Mouse (Mus musculus) adipocyte (in vitro differentiated cells): ENCODE measurements at regions not wholly inside any gene's neighbourhood (a gene's known extent, or its start where the extent isn't known, plus 50 kb on each side); places are given as distances from the start of the nearest gene placed in this dataset.

Experiments
- DNase-seq: peaks from one replicate; pipeline ENCODE4 v3.0.0-alpha.2; 2016; ENCODE audit warnings: low spot score

DNA sequence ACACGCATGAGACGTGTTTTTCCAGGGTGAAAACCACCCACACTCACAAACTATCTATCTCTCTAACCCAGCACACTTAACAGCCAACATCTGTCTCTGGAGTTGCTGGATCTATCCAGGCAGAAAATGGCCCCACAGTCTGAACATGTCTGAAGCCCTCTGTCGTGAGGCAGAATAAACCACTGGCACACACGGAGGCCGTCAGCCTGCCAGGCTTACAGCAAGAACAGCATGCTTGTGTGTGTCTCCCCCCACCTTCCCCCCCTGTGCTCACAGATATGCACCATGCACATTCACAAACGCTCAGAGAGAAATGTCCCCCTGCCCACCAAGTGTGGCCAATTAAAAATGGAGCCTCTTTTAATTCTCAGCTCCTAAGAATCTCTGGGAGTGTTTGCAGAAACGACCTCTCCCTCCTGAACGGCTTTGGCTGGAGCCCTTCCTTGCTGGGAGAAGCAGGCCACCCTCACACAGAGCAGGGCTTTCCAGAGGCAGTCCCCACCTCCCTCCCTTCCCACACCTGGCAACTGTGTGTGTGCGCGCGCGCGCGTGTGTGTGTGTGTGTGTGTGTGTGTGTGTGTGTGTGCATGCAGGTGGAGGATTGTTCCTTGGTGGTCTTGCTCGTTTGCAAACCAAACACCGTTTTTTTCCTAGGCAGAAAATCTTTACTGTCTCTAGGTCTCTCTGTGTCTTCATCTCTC lies 88.7 kb downstream of the Edn3 start:
- no peak for DNase-seq

DNA sequence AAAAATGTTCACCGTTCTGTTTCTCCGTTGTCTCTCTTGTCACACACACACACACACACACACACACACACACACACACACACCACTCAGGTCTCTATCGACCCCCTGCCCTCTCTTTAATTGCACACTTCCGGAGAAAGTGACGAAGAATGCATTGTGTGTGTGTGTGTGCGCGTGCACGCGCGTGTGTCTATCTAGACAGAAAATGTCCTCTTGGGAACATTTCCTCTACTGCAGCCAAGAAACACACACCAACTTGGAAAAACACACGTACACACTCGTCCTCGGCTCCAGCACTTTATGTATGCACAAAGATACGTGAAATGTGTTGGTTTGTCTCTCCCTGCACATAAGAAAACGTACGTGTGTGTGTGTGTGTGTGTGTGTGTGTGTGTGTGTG lies 90.4 kb downstream of the Edn3 start:
- no peak for DNase-seq

DNA sequence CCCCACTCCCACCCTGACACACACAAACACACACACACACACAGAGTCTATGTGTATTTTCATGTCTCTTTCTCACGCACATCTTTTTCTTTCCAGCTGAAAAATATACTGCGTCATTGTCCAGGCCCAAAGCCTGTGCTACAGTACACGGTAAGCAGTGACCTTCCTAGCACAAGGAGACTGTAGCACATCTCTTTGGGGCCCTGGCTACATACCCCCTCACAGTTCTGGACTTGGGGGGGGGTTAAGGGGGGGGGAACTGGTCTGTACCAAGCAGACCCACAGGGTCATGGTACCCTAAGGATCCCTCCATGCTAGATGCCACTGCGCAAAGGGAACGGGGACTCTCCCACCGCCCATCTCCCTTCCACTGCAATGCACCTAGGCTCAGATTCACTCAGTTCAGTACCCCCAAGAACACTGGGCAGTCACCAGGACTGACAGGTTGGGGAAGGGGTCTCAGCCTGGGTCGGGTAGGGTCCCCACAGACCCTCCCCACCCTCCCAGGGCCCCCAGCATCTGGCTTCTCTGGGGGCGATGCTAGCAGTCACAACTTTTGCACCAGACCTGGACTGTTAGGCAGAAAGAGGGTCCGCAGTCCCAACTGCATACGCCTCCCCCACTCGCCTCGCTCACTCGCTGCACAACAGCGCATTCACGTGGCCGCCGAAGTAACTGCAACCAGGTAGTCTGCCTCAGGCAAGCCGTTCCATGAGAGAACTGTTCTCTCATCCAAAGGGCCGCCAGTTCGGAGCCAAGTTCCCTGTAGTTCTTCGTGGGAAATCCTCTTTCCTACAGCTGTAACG lies 91.3 kb downstream of the Edn3 start:
- no peak for DNase-seq

DNA sequence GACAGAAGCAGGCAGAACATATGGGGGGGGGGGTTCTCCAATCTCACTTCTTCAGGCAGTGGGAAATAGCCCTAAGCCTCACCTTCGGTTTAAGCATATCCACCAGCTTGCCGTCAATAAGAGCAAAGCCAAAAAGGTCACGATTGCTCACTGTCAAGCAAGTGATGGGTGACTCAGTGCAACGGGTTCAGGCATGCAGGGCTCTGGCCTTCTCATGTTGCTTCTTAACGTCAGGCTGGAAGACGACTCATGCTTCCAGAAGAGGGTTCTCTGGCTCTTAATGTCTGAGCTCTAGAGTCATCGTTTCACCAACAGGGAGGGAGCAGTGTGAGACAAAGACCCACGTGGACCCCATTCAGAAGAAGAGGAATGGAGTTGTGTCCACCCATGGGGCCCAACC lies 93.4 kb downstream of the Edn3 start:
- DNase-seq = no peak

DNA sequence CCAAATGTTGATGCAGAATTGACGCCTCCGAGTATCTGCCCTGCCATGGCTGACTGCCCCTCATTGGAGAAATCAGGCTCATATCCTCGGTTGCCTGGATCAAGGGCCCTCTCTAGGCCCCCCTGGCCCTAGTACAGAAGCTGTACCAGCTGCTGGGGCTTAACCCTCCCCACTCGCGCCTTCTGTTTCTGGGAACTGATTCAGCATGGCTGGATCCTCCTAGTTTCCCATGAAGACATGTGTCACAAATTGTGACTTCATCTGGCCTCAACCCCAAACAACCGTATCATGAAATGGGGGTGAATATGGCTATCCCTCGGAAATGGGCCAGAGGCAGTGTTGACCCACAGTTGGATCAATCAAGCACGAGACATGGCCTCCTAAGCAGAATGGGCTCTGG lies 95.1 kb downstream of the Edn3 start:
- no peak for DNase-seq

DNA sequence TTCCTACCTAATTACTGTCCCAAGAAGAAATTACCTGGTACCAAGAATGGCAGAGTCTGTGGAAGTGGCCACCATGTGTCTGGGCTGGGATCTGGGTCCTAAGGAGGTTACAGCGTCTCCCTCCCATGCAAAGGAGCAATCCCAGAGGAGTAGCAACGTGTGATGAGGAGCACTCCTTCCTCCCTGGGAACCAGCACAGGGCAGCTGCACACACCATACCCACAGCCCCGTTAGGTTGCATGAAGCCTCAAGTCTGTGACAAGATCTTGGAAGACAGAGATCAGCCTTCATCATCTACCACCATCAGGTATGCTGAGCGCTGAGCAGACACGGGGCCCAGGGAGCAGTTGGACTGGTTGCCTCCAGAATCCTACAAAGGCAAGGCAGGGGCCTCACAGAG lies 95.7 kb downstream of the Edn3 start:
- DNase-seq = no peak

DNA sequence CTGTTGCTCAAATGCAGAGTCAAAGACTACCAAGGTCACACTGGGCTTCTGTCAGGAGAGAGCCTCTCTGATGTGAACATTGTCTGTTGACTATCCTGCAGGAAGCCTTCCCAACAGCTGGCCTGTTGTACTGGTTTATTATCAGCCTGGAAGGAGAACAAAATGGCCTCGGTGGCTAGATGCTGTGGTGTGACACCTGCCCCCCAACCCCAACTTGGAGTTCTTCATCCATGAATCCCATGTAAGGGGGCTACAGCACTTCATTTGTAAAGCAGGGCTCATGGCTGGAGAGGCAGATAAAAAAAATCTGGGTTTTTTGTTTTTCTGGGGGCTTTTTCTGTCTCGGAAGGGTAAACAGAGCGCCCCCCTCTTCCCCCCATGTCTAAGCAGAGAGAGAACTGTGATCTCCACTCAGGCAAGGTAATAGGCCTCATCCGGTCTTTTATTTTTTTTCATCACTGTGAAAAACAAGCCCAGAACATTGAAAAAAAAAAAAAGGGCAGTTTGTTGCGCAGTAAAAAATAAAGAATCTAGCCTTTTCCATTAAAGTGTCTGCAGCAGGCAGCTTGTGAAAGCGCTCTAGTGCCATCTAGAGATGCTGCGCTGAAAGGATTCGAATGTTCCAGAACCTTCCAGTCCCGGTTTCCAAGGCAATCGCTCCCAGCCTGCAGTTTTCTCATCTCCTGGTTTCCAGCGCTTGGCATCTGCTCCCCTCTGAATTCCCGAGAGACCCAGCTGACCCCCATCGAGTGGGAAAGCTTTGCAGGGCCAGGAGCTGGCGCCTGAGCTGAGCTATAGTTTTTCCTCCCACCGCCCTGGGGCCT lies 97.8 kb downstream of the Edn3 start:
- peak; percentile 62 for DNase-seq

DNA sequence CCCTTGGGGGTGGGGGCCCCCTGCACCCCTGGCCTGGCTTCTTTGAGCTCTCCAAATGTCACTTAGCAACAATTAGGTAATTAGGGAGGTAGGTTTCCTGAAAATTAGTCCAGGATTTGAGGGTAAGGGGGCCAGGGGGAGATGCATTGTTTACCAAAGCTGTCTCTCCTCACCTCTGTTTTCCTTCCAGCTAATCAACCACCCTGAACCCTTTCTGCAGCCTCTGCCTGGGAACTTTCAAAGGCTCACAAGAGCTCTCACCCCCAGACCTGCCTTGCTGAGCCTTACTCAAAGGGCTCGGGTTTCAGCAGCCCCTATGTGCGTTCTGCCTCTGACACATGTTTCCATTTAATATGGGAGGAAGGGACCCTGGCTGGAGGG lies 98.4 kb downstream of the Edn3 start:
- no peak for DNase-seq

DNA sequence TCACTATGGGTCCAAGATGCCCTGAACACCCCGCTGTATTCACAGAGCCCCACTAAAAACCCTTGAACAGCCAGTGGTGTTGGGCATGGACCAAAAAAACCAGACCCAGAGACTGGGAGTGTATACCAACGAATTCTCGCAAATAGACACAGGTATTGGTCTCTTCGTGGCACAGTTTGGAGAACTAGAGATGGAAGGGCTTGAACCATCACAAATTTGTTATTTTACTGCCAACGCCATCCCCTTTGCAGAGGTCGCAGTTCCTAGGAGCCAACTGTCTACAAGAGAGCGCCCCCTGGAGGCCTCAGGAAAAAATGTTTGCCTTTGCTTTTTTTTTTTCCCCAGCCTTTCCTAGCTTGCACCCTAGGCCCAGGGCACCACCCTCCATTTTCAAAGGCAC lies 99.1 kb downstream of the Edn3 start:
- no peak for DNase-seq

DNA sequence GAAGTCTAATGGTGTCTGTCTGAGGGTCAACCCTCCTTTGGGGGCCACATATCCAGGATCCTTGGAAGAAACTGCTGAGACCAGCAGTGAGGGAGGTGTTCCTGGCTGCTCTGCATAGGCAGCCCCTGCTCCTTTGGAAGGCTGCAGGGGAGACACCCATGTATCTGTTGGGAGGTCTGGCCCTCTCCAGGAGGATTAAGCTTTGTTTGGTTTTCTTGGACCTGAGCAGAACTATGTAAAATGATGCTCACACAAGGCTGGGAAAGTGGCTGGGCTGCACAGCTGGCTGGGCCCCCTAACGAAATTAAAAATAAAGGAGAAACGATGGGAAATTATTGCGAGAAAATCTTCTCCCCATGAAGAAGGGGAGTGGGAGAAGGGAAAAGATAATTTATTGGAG lies 104.2 kb downstream of the Edn3 start:
- no peak for DNase-seq

DNA sequence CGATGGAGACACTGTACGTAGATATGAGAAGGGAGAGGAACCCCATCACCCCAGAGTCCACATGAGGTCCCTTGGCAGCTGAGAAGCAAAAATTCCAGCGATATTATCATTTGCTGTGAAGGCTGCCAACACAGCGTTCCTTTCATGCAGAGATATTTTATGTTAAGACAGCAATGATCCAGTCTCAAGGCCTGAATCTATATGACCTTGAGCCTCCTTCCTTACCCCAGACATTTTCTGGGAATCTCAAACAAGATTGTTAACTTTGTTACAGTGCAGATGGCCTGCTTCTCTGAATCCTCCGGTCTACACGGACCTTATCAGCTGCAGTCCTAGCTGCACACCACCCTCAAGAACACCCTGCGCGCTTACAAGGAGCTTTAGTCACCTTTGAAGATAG lies 106.1 kb downstream of the Edn3 start:
- no peak for DNase-seq

DNA sequence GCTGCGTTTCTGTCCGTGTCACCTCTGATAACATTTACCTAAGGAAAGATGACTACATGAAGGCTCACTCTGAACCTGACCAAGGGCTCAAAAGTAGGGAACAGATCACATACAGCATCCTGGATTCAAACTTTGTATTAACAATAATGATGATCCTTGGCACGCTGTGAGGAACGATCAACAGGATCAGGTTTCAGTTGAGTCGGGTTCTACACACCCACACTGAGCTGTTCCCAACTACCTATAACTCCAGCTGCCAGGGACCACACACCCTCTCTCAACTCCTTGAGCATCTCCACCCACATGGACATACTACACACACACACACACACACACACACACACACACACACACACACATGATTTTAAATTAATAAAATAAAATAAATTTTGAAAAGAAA lies 107.0 kb downstream of the Edn3 start:
- DNase-seq = no peak

DNA sequence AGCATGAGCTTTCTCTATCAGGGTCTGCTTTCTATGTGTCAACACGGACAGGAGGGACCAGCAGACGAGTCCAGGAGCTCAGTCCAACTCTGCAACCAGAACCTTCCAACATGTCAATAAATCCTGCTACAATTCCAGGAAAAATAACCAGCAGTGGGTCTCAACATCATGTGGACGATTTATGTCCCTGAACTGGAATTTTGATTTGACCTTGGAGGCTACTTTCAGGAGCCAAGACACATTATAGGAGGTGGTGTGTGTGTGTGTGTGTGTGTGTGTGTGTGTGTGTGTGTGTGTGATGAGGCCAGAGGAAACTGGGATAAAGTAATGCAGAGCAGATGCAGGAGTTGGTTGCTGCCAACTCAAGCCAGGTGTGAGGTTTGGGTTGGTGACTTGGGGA lies 107.8 kb downstream of the Edn3 start:
- no peak for DNase-seq

DNA sequence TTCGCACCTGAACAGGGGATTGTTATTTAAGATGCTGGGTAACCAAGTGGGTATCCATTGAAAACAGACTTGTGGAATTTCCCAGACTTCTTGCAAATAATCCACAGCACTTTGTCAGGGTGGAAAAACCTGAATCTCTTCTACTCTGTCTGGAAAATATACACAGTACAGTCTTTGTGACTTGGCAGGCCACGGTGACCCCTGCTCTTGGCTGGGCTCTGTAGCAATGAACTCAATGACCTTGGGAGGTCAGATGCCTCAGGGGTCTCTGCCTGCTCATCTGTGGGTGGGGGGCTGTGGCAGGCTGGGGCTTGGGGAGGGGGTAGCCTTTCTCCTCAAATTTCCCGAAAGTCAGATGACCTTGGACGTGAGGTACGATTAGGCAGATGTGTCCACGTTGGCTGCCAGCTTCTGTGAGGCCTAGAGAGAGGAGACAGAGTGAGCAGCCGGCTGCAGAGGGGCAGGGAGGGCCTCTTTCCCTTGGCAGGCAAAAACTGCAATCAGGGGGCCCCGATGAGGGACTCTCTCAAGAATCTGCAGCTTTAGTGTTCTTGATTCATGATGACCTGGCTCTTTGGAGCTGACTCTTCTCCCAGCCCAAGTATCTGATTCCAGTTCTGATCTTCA lies 108.4 kb downstream of the Edn3 start:
- DNase-seq = no peak

DNA sequence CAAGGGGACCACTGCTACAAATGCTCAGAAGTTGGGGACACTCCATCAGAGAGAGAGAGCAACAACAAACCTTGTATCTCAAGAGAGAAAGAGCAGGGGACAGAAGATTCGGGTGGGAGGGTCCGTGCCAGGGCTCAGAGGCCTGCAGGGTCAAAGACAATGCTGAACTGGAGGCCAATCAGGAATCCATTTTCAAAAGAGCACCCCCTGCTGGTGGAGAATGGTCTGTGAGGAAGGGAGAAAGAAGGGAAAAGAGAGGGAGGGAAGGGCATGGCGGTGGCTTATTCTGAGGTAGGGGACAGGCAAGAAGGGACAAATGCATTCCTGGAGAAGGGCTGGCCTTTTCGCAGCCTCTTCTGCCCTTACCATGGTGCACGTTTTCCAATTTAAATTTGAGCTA lies 109.9 kb downstream of the Edn3 start:
- DNase-seq = no peak

DNA sequence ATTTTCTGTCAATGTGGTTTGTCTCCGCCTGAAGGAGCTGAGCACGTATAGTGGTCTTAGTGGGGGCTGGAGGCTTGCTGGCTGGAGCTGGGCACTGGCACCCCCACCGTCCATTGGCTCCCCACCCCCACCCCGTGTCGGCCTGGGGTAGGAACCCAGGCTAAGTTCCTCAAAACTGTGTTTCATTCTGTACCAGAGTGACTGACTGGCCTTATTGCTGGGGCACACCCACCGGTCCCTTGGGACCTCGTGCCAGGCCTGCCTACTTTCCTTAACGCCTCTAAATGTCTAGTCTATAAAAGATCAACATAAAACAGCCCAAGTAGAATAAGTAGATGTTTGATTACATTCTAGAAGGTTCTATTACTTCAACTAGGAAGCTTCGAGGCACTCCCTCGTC lies 110.8 kb downstream of the Edn3 start:
- DNase-seq = no peak

DNA sequence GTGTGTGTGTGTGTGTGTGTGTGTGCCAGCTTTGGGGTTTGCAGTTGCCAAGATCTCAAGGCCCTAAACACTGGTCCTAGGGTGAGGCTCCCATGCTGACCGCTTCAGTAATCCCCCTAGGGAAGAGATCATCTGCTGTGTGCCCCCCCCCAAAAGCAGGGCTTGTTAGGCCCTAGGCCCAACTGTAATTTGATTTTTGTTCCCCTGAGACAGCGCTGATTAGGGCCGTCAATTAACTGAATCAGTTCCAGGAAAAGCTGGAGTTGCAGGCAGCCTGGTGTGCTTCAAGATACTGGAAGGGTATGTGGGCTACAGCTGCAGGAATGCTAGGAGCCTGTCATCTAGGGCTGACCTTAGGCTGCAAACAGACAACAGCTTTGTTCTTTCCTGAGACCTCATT lies 111.4 kb downstream of the Edn3 start:
- DNase-seq = no peak

DNA sequence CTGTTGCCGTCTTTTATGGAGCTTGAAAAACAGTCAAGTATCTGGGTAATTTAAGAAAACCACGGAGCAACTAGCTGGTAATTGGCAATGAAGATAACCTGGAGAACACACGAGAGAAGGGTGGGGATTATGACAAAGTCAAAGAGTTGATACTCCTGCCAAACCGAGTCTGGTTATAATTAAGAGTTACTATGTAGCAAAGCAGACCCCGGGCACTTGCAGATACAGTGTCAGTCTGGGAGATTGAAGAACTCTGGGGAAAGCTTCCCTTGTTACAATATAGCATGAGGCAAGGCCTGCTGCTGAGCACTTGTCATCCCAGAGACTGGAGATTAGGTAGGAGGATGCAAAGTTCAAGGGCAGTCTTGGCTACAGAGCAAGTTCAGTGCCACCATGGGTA lies 116.5 kb downstream of the Edn3 start:
- DNase-seq = no peak

DNA sequence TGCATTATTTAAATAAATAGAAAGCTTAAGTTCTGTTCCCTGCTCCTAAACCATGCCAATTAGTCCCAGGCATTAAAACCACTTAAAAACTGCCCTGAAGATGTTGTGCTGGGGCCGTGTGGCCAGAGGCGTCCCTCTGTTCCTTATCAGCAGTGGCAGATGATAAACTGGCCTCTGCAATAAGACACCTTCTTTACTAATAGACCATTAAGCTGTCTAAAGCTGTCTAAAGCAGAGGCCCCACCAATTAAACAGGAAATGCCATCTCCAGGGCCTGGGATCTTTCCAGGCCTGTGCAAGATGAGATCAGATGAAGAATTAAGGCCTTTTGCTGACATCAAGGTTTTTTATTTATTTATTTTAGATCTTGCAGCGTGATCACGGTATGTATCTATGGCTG lies 118.6 kb downstream of the Edn3 start:
- no peak for DNase-seq

DNA sequence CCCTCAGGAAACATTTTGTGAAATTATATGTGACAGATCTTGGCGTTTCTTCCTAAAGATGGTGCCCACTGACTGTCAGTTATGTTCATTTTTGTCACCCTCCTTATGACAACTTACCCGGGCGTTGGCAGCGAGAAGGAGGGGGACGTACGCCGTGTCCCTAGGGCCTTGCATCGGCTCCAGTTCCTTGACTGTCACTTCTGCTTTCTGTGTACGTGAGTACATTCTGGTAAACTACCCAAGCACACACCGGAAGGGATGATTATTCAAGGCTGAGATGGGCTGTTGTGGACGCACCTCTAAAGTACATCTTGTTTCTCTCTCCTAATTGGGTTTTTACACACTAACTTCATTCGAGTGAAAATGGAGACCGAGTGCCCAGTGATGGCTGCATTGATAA lies 120.2 kb downstream of the Edn3 start:
- no peak for DNase-seq

DNA sequence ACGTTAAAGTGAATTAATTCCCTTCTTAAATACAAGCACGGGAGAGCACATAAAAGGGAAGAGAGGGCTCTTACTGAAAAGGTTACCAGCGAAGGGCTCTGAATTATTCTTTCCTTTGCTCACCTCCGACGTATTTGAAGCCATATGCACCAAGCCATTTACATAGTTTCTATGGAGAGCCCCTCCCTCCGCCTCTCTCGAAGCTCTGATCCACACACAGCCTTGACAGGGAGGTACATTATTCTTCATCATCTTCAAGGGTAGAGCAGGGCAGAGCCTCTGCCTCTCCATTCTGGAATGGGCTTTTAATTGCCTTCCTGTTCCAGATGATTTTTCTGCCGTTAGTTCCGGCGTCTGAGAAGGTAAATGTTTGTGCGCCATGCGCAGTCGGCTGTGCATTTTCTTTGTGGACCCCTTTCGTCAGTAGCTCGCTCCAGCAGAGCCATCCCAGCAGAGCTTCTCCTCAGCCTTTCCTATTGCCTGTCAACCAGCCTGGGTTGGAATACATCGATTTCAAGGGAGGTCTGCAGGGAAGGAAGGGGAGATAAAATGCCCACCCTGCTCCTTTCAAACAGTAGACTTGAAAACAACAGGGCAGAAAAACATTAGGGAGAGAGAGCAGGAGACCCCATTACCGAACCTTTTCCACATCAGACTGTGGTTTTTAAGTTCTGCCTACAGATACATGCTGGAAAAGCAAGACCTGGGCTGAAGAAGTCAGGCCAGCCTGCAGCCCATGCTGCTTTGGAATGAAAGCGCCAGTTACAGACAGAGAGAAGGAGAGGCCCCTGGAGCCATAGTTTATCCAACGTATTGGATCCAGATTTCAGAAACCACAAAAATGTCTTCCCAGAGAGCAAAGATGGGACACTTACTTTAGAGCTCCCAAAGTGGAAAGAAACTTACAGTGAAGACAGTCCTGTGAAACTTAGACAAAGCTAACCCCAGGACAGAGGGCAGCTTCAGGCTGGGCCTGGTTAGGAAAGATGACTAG lies 124.1 kb downstream of the Edn3 start:
- no peak for DNase-seq
